Mouse (Mus musculus): ENCODE results near the gene Zfp715. TPM values are rescaled to one million over a fixed set of nuclear protein-coding genes. Genes with fewer than 3 reads are reported as not detected.
"Not testable (repeated sequence)": the region's sequence is repeated elsewhere in the genome, so short reads cannot be mapped to it uniquely, and the experiment has no call there.

Zfp715 gene
- polyA plus RNA-seq, 1 experiment from 2014 or later, result 10.7 TPM

DNA sequence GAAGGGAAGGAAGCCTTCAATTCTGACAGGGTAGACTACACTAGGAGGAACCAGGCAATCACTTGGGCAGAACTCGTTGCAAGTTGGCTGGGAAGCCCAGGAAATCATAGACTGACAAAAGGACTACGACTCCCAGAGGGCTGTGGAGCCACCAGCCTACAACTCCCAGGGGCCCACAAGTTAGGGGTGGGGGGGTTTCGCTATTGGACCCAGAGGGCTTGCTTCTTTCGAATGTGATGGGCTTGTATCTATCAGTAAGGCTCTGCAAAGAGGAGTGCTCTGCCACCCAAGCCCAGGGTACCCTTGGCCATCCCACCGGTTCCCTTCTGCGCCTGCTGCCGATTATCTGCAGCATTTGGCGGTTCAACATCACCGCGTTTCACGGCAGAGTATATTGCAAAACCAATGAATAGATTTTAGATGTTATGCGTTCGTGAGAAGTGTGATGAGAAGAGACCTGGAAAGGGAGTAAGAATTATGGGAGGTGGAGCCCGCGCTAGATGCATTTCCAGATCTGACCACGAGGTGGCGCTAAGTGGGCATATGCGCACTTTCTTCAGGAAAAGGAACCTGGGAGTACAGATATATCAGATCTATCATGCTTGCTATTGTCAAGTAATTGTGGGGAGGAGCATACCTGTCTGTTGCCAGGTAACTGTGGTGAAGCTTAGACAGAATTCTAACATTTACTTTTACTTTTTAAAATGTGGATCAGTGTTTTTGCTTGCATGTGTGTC lies 30.1 kb downstream of the Zfp715 start:
- Histone ChIP-seq H3K27me3 (replicated peaks) (no peaks in the 10 kb centered on the region), H3K4me1 (no peaks in the 10 kb centered on the region), H3K4me2 (peak overlapping the region; percentile 44), H3K36me3 (no peaks in the 10 kb centered on the region), H3K4me3 (replicated peaks) (peak overlapping the region; percentile 21), H3K9me3 (no peaks in the 10 kb centered on the region), H3K9ac (no peak overlapping the region), H3K27ac (no peak overlapping the region)
- 9% methylated on average over 18 of the region's 18 CpGs for WGBS
- 0 out of 2 replicates have a peak, but pooled peaks have one; percentile 31 for ATAC-seq (ENCODE audit: insufficient read depth, low FRiP score, low read depth)

DNA sequence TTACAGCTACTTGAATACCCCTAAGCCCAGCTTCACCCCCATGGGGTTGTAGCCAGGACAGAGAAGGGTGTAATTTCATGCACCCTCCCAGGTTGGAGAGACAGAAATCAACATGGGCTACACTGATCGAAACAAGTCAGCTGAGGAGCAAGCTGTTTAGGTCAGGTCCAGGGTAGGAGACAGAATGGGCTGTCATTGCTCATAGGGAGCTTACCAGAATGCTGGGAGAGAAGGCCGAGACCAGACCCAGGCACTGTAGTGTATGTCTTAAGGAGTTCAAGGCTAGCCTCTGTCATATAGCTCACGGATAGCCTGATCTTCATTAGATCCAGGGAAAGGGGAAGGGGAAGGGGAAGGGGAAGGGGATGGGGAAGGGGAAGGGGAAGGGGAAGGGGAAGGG lies 30.6 kb downstream of the Zfp715 start:
- Histone ChIP-seq H3K9ac (no peak overlapping the region), H3K4me1 (no peaks in the 10 kb centered on the region), H3K4me3 (replicated peaks) (no peak overlapping the region), H3K27ac (no peak overlapping the region), H3K27me3 (replicated peaks) (no peaks in the 10 kb centered on the region), H3K4me2 (no peak overlapping the region), H3K36me3 (no peaks in the 10 kb centered on the region), H3K9me3 (no peaks in the 10 kb centered on the region)
- ATAC-seq (ENCODE audit: insufficient read depth, low FRiP score, low read depth), result no peak
- 100% methylated on average over 2 of the region's 3 CpGs for WGBS

DNA sequence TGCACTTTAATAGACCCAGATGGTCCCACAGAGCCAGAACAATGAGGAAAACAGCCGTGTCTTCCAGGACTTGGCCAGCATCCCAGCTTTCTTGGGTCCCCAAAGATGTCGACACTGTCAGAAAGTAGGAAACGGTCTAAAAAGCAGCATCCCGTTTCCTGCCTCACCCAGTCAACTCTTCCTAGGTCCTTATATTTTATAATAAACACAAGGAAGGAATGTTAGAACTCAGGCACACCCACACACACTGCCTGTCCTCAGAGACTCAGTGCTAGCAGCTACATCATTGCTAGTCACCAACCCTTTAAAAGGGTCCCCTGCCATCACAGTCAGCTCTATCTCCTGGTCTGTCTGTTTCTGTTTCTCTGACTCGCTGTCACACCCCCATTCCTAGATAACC lies 35.7 kb downstream of the Zfp715 start:
- H3K36me3 ChIP-seq, result no peaks in the 10 kb centered on the region
- H3K27ac ChIP-seq, result no peak overlapping the region
- ATAC-seq (ENCODE audit: insufficient read depth, low FRiP score, low read depth), result no peak; the same call in 1 of the 2 replicates
- H3K9ac ChIP-seq, result no peak overlapping the region
- H3K4me3 ChIP-seq (replicated peaks), result no peak overlapping the region
- H3K4me1 ChIP-seq, result no peaks in the 10 kb centered on the region
- H3K9me3 ChIP-seq, result no peaks in the 10 kb centered on the region
- 41% methylated on average over 5 of the region's 5 CpGs for whole genome bisulfite sequencing
- no peaks in the 10 kb centered on the region for H3K27me3 ChIP-seq (replicated peaks)
- H3K4me2 ChIP-seq, result no peak overlapping the region

DNA sequence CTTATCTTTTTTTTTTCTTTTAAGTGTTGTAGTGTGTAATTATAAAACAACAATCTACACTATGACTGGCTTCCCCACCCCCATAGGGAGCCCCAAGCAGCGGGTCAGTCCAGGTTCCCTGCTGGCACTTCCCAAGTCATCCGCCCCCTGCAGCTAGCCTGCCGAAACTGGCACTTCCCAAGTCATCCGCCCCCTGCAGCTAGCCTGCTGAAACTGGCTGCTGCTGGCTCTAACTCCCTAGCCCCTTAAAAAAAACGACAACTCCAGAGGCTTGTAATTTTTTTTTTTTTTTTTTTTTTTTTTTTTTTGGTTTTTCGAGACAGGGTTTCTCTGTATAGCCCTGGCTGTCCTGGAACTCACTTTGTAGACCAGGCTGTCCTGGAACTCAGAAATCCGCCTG lies 36.9 kb downstream of the Zfp715 start:
- H3K9ac ChIP-seq; H3K27ac ChIP-seq; H3K9me3 ChIP-seq; H3K36me3 ChIP-seq; H3K27me3 ChIP-seq (replicated peaks); H3K4me1 ChIP-seq; H3K4me2 ChIP-seq; H3K4me3 ChIP-seq (replicated peaks); ATAC-seq (ENCODE audit: insufficient read depth, low FRiP score, low read depth): not testable (repeated sequence)
- WGBS, result 47% methylated on average over 7 of the region's 7 CpGs

DNA sequence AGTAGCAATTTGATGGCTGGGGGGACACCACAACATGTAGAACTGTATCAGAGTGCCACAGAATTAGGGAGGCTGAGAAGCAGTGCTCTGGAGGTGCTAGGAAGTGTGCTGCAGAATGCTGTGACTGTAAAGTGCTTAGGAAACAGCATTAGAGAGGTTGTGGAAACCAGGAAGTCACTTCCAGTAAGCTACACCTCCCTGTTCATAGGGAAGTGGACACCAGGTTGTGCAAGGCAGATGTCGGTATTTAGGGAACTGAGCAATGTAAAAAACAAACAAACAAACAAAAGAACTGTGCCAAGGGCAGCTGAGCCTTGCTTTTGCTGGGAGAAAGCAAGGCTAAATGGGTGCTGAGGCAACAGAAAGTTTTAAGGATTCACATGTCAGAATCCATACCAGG lies 39.6 kb downstream of the Zfp715 start:
- WGBS, result 48% methylated on average over 1 of the region's 1 CpGs
- no peaks in the 10 kb centered on the region for H3K4me1 ChIP-seq
- no peaks in the 10 kb centered on the region for H3K36me3 ChIP-seq
- H3K27me3 ChIP-seq (replicated peaks), result no peaks in the 10 kb centered on the region
- no peak overlapping the region for H3K9ac ChIP-seq
- no peak overlapping the region for H3K4me3 ChIP-seq (replicated peaks)
- H3K27ac ChIP-seq, result no peak overlapping the region
- no peak overlapping the region for H3K4me2 ChIP-seq
- no peaks in the 10 kb centered on the region for H3K9me3 ChIP-seq
- no peak for ATAC-seq (ENCODE audit: insufficient read depth, low FRiP score, low read depth)

DNA sequence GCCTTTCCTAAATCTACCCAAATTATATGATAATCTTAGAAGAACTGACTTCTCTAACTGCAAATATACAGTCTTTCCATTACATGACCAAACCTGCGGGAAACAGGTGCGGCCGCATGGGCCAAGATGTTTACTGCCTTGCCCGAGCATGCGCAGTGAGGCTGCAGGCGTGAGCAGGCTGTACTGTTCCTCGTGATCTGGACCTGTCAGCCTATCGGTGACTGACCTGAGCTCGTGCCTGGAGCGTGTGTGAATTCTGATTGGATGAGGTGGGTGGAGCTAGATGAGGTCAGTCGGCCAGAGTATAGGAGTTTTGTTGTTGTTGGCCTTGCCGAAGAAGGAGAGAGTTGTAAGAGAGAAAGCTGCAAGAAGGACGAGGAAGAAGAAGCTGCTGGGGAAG lies 45.7 kb downstream of the Zfp715 start:
- not testable (repeated sequence) for H3K4me2 ChIP-seq; ATAC-seq (ENCODE audit: insufficient read depth, low FRiP score, low read depth); H3K9me3 ChIP-seq; H3K36me3 ChIP-seq; H3K4me3 ChIP-seq (replicated peaks); H3K27ac ChIP-seq; H3K9ac ChIP-seq; H3K4me1 ChIP-seq; H3K27me3 ChIP-seq (replicated peaks)
- whole genome bisulfite sequencing, result 89% methylated on average over 13 of the region's 13 CpGs

GRCm38 (mm10) chr7:43253540-43253939 lies 59.6 kb downstream of the Zfp715 start:
- no peak overlapping the region for H3K4me2 ChIP-seq
- H3K27me3 ChIP-seq (replicated peaks), result no peaks in the 10 kb centered on the region
- ATAC-seq (ENCODE audit: insufficient read depth, low FRiP score, low read depth), result no peak
- H3K9ac ChIP-seq, result no peak overlapping the region
- no peaks in the 10 kb centered on the region for H3K36me3 ChIP-seq
- H3K27ac ChIP-seq, result no peak overlapping the region
- no peaks in the 10 kb centered on the region for H3K9me3 ChIP-seq
- WGBS, result 84% methylated on average over 7 of the region's 7 CpGs
- no peak overlapping the region for H3K4me3 ChIP-seq (replicated peaks)
- no peaks in the 10 kb centered on the region for H3K4me1 ChIP-seq

- H3K36me3 ChIP-seq; H3K9ac ChIP-seq; H3K4me3 ChIP-seq (replicated peaks); H3K27ac ChIP-seq; H3K27me3 ChIP-seq (replicated peaks); ATAC-seq (ENCODE audit: insufficient read depth, low FRiP score, low read depth); H3K4me2 ChIP-seq; H3K9me3 ChIP-seq; H3K4me1 ChIP-seq: not testable (repeated sequence)
- WGBS, result 57% methylated on average over 1 of the region's 1 CpGs
Measured at GRCm38 (mm10) chr7:43250718-43251117, 62.4 kb downstream of the Zfp715 start.

Other genes starting within 250 kb of the Zfp715 start
- not detected in 2 replicates for gene Zfp936, start 199.1 kb downstream of the Zfp715 start, polyA plus RNA-seq (2015; fragmentation: Nextera tagmentation; extraction: Ambion mirVana)
- gene Siglecf, start 38.0 kb upstream of the Zfp715 start, polyA plus RNA-seq (2015; fragmentation: Nextera tagmentation; extraction: Ambion mirVana), result 0.37 and 0.45 TPM in 2 replicates
- 0.28 and 0.30 TPM in 2 replicates for gene Siglecg, start 94.9 kb upstream of the Zfp715 start, polyA plus RNA-seq (2015; fragmentation: Nextera tagmentation; extraction: Ambion mirVana)
- 0.15 and 0.77 TPM in 2 replicates for gene Lim2, start 114.4 kb upstream of the Zfp715 start, polyA plus RNA-seq (2015; fragmentation: Nextera tagmentation; extraction: Ambion mirVana)
- 3.7 and 4.4 TPM in 2 replicates for gene Nkg7, start 123.8 kb upstream of the Zfp715 start, polyA plus RNA-seq (2015; fragmentation: Nextera tagmentation; extraction: Ambion mirVana)
- gene Cldnd2, start 127.5 kb upstream of the Zfp715 start, polyA plus RNA-seq (2015; fragmentation: Nextera tagmentation; extraction: Ambion mirVana), result 0.21 TPM in 1 of 2 replicates, not detected in the other
- 353 and 355 TPM in 2 replicates for gene Etfb, start 130.8 kb upstream of the Zfp715 start, polyA plus RNA-seq (2015; fragmentation: Nextera tagmentation; extraction: Ambion mirVana)
- 0.96 and 1.1 TPM in 2 replicates for gene Gm45233, start 130.8 kb upstream of the Zfp715 start, polyA plus RNA-seq (2015; fragmentation: Nextera tagmentation; extraction: Ambion mirVana)
- 6.0 and 7.7 TPM in 2 replicates for gene Vsig10l, start 149.9 kb upstream of the Zfp715 start, polyA plus RNA-seq (2015; fragmentation: Nextera tagmentation; extraction: Ambion mirVana)
- gene Iglon5, start 176.8 kb upstream of the Zfp715 start, polyA plus RNA-seq (2015; fragmentation: Nextera tagmentation; extraction: Ambion mirVana), result 0.49 and 0.55 TPM in 2 replicates
- not detected in 2 replicates for gene 4931406B18Rik, start 192.6 kb upstream of the Zfp715 start, polyA plus RNA-seq (2015; fragmentation: Nextera tagmentation; extraction: Ambion mirVana)
- 2.1 and 2.3 TPM in 2 replicates for gene Cd33, start 231.1 kb upstream of the Zfp715 start, polyA plus RNA-seq (2015; fragmentation: Nextera tagmentation; extraction: Ambion mirVana)
- gene Zfp658, start 249.0 kb upstream of the Zfp715 start, polyA plus RNA-seq (2015; fragmentation: Nextera tagmentation; extraction: Ambion mirVana), result 2.9 and 3.6 TPM in 2 replicates